Mouse (Mus musculus): Measurements from ENCODE around the gene Dnajc11.

GRCm38 (mm10) chr4:151995371-151996172 is 62.1 kb downstream of the Dnajc11 start:
- TF ChIP-seq POLR2A (IDR thresholded peaks at IDR 0.05; ENCODE audit: low read depth, low read length) (peak; percentile 77), CTCF (IDR thresholded peaks at IDR 0.05; ENCODE audit: borderline replicate concordance, insufficient read depth, low read length) (no peak)
